Mouse (Mus musculus): ENCODE data around the gene Sparc. TPM values are rescaled to one million over a fixed set of nuclear protein-coding genes. Genes with fewer than 3 reads are reported as not detected.

The Sparc gene
- 4,325 and 4,507 TPM in 2 replicates for polyA plus RNA-seq (2015; fragmentation: Nextera tagmentation; extraction: Ambion mirVana)

GRCm38 (mm10) chr11:55422978-55423377 lies at the start of gene Sparc:
TSS of gene Sparc (minus strand) at chr11:55423183.

GRCm38 (mm10) chr11:55469048-55469843 lies 46.3 kb upstream of the Sparc start, which contains the start of gene G3bp1:
TSS of gene G3bp1 (plus strand) at chr11:55469685.

GRCm38 (mm10) chr11:55461019-55461645 lies 38.1 kb upstream of the Sparc start, which contains the start of gene Atox1:
TSS of gene Atox1 (minus strand) at chr11:55461239.

Other genes with a start within 250 kb of the Sparc start
- 0.11 and 0.25 TPM in 2 replicates for gene Slc36a2, start 238.1 kb downstream of the Sparc start, polyA plus RNA-seq (2015; fragmentation: Nextera tagmentation; extraction: Ambion mirVana)
- 1.1 and 1.4 TPM in 2 replicates for gene Slc36a1, start 218.8 kb downstream of the Sparc start, polyA plus RNA-seq (2015; fragmentation: Nextera tagmentation; extraction: Ambion mirVana)
- gene Fat2, start 86.6 kb downstream of the Sparc start, polyA plus RNA-seq (2015; fragmentation: Nextera tagmentation; extraction: Ambion mirVana) = 0.75 and 0.83 TPM in 2 replicates
- gene Atox1, start 38.1 kb upstream of the Sparc start, polyA plus RNA-seq (2015; fragmentation: Nextera tagmentation; extraction: Ambion mirVana) = 493 and 554 TPM in 2 replicates
- gene G3bp1, start 46.5 kb upstream of the Sparc start, polyA plus RNA-seq (2015; fragmentation: Nextera tagmentation; extraction: Ambion mirVana) = 66.7 and 76.7 TPM in 2 replicates
- gene Glra1, start 185.0 kb upstream of the Sparc start, polyA plus RNA-seq (2015; fragmentation: Nextera tagmentation; extraction: Ambion mirVana) = not detected in 2 replicates

Data from urinary bladder, postnatal 0 days (tissue).